Mouse (Mus musculus): ENCODE results near the gene Ccdc183.

GRCm38 (mm10) chr2:25580621-25581101, 36.8 kb downstream of the Ccdc183 start:
- TF ChIP-seq CTCF (IDR thresholded peaks at IDR 0.05): no peak
- TF ChIP-seq POLR2A (IDR thresholded peaks at IDR 0.05; ENCODE audit: insufficient read depth, low read depth, low read length): no peak
- no peak for TF ChIP-seq EP300 (IDR thresholded peaks at IDR 0.05; ENCODE audit: insufficient read depth, low read depth, low read length)

All from heart, adult 2 months (tissue).